8 mouse cellular contexts compared by ENCODE assay signal in the genomic region with DNA sequence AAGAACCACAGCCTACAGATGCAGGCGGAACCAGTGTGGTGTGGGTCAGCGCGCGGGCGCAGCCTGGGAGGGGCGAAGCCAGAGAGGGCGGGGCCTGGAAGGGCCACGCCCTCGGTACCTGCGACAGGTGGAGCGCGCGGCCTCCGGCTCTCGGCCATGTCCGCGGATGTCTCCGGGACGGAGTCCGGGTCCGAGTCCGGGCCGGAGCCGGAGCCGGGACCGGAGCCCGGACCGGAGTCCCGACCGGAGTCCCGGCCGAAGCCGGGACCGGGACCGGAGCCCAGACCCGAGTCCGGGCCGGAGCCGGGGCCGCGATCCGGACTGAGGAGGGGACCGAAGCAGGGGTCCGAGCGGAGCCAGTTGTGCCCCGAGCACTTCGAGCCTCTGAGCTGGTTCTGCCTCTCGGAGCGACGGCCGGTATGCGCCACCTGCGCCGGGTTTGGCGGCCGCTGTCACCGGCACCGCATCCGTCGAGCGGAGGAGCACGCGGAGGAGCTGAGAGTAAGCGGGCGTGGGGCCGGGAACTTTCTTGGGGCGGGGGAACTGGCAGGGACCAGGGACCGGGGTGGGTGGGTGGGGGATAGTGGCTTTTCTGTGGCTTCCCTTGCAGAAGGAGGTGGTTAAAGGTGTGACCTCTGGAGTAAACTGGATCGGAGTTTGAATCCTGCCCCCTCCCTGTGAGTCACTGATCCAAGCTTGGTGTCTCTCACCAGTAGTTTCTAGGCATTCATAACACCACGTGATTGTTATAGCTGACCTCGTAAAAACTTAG. TPM values are rescaled to one million over a fixed set of nuclear protein-coding genes. Genes with fewer than 3 reads are reported as not detected.
DNase-seq lines count a peak whose midpoint lies in the region; ATAC-seq and TF ChIP-seq lines count a peak whose summit lies in the region.

A gene (plus strand): TSS at position 117 of the 772 bp plus-strand sequence.

- H3K4me2 ChIP-seq in heart, embryonic 16.5 days (ENCODE audit: low read depth, low read length) = peak within 1 kb of the TSS; percentile 90

- no peak within 1 kb of the TSS for H3K27ac ChIP-seq in cortical plate, adult 2 months (ENCODE audit: insufficient read depth, low read length)
- no peak within 1 kb of the TSS for H3K27ac ChIP-seq in heart, embryonic 16.5 days (ENCODE audit: low read length)

- TF ChIP-seq POLR2A in cortical plate, adult 2 months (IDR thresholded peaks at IDR 0.05; ENCODE audit: extremely low read depth, insufficient read depth, low read length) = no peak

- H3K9ac ChIP-seq in heart, embryonic 16.5 days (ENCODE audit: low read length) = peak within 1 kb of the TSS; percentile 61

- no peaks in the 10 kb centered on the region for H3K9me3 ChIP-seq in heart, embryonic 16.5 days (replicated peaks; ENCODE audit: control insufficient read depth, low read length)
- no peaks in the 10 kb centered on the region for H3K9me3 ChIP-seq in megakaryocyte, embryonic 14.5 days

- no peaks in the 10 kb centered on the region for H3K27me3 ChIP-seq in heart, embryonic 16.5 days (ENCODE audit: control insufficient read depth, insufficient read depth, low read length)
- H3K27me3 ChIP-seq in megakaryocyte, embryonic 14.5 days (replicated peaks) = peaks cover 31% of the 10 kb centered on the region

- peak; percentile 69 for ATAC-seq in frontal cortex, adult (ENCODE audit: low TSS enrichment)
- ATAC-seq in heart, embryonic 16.5 days (replicated peaks; ENCODE audit: extremely low read depth, insufficient read depth, low FRiP score) = peak; percentile 71

- 2% methylated on average over 71 of the region's 71 CpGs for WGBS in heart, embryonic 16.5 days

- no peaks in the 10 kb centered on the region for H3K36me3 ChIP-seq in heart, embryonic 16.5 days (ENCODE audit: control insufficient read depth, insufficient read depth)
- no peaks in the 10 kb centered on the region for H3K36me3 ChIP-seq in megakaryocyte, embryonic 14.5 days (replicated peaks; ENCODE audit: low read length)

- no peak for TF ChIP-seq CTCF in cortical plate, adult 2 months (IDR thresholded peaks at IDR 0.05; ENCODE audit: extremely low read depth, insufficient read depth, low read length)

- no peaks in the 10 kb centered on the region; the same call in 1 of the 2 replicates for H3K4me1 ChIP-seq in cortical plate, adult 2 months (ENCODE audit: control insufficient read depth, insufficient read depth, low read length)
- peaks cover 9% of the 10 kb centered on the region for H3K4me1 ChIP-seq in heart, embryonic 16.5 days (ENCODE audit: control insufficient read depth, insufficient read depth, low read length)
- peaks cover 47% of the 10 kb centered on the region for H3K4me1 ChIP-seq in megakaryocyte, embryonic 14.5 days

- peak within 1 kb of the TSS; percentile 20 for H3K4me3 ChIP-seq in cortical plate, adult 2 months (ENCODE audit: insufficient read depth, low read length)
- peak within 1 kb of the TSS; percentile 56 for H3K4me3 ChIP-seq in heart, embryonic 16.5 days (ENCODE audit: low read length)
- peak within 1 kb of the TSS; percentile 86 for H3K4me3 ChIP-seq in megakaryocyte, embryonic 14.5 days (replicated peaks)

- DNase-seq in frontal cortex, postnatal 14 days (ENCODE audit: low spot score in 2 of 2) = no peak
- peak; percentile 70 to 85 for DNase-seq in kidney, postnatal 4 days
- peak; percentile 34 to 76 for DNase-seq in spleen, postnatal 4 days (ENCODE audit: low spot score in 2 of 2)
- no peak for DNase-seq in layer of hippocampus, adult 18-20 months (ENCODE audit: low spot score in 2 of 2)

RNA-seq across cellular contexts. Expression of the gene that starts here (rescaled TPM):
- polyA plus RNA-seq in cortical plate, adult 2 months (2012; rRNA removed) = 0.58 and 0.62 TPM in 2 replicates
- polyA plus RNA-seq in heart, embryonic 16.5 days (2015; fragmentation: Nextera tagmentation; extraction: Ambion mirVana) = 3.4 and 6.3 TPM in 2 replicates
- not detected in 2 replicates for polyA plus RNA-seq in megakaryocyte, embryonic 14.5 days (2012; ENCODE audit: insufficient read depth, low replicate concordance)
- total RNA-seq in layer of hippocampus, adult 18-20 months (2021) = under 1 TPM; 0.25 to 0.72 TPM

Comparison
In these comparisons a context has a peak if more than half of its experiments do, and no peak if none do; other contexts are left out.
1. DNase-seq: peak in kidney, postnatal 4 days (2 of 2) and spleen, postnatal 4 days (2 of 2); none in frontal cortex, postnatal 14 days (0 of 2) and layer of hippocampus, adult 18-20 months (0 of 2).
2. H3K4me3 ChIP-seq: peak in every context shown above with its lines; median percentile 86 in megakaryocyte, embryonic 14.5 days; 56 in heart, embryonic 16.5 days; 20 in cortical plate, adult 2 months.